Mouse (Mus musculus) heart, postnatal 10 days (tissue): Measurements from ENCODE around the gene Ttc21a. TPM values are rescaled to one million over a fixed set of nuclear protein-coding genes. Genes with fewer than 3 reads are reported as not detected.

Experiments
- DNase-seq, 2 experiments: peaks; one replicate each; pipeline ENCODE4 v3.0.0; 2021
- intact Hi-C: fragments of 180-260 bp; cut with DNase I; formaldehyde crosslinking; loops from one replicate; pipeline ENCODE4 v1.15.1; 2025
- total RNA-seq, 2 experiments: library from RNA; stranded (reverse); gene quantifications; 2 replicates each; pipeline ENCODE4 v1.2.3; 2021

Gene Ttc21a
- not detected for total RNA-seq

DNA sequence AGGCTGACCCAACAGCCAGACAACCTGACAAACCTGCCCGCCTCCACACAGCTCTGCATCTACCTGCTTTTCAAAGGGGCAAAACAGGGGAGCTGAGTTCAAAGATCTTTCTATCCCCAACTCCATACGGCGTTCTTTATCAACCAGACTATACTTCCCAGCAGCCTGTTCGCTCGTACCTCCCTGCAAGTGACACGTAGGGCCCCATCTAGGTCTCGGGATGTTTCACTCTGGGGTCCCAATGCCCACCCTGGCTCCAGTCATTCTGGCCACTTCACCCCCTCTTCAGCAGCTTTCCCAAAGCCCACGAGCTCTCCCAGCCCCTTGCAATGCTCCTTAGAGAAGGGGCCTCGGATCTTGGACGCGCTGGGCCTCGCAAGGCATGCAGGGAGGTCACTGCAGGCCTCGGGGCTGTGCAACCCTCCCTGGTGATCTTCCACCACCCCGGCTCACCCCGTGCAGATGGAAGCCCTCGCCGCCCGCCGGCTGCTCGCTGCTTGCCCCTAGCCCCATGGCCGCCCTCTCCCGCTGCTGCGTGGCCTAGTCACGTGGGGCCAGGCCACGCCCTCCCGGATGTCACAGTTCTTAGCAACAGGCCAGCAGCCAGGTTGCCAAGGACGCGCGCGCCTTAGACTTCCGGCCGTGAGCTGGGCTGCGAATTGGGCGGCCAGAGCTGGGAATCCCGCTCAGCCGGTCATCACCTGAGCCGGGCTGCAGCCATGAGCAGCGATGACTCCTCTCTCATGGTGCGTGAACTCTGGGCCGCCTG is at the start of gene Ttc21a, which contains the start of gene Gorasp1:
TSS of gene Ttc21a (plus strand) at position 602 of the 769 bp plus-strand sequence.
TSS of gene Gorasp1 (minus strand) at position 561 of the 769 bp plus-strand sequence.
- peak; percentile 96 to 98 for DNase-seq
- intact Hi-C loops = loop anchor here (2.0 kb wide), 1 partner anchor 74 kb away; no protein-coding TSS in a partner anchor

DNA sequence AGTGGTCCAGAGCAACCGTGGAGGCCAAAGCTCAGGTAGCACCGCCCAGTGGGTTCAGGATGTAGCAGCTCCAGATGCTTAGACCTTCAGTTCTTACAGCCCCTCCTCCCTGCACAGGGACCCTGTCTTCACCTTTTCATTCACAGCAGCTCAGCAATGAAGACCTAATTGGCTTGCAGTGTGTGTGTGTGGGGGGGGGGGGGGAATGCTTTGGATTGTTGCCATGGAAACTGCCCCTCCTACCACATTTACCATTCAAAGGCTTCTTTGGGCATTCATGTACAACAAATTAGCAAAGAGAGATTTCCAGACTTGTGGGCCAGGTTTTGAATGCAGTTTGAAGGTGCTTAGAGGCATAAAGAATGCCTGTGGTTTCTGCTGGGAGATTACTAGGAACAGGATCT is 48.6 kb upstream of the Ttc21a start:
- intact Hi-C loops = no loop called here
- no peak for DNase-seq

DNA sequence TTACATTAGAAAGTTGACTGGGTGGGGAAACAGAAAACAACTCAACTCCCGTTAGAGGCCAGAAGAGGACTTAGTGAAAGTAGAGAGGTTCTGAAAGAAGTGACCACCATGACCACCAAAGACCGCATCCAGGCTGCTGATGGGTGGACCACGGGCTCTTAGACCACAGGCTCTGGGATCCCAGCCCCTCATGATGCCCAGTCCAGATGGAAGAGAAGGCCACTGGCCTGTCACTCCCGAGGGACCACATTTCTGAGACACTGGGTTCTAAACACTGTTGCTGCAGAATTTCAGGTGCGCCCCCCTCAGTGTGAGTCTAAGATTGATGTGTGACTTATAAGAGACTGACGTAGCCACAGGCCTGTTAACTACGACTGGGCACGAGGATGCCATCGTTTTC is 48.0 kb upstream of the Ttc21a start:
- intact Hi-C loops = no loop called here
- no peak for DNase-seq

DNA sequence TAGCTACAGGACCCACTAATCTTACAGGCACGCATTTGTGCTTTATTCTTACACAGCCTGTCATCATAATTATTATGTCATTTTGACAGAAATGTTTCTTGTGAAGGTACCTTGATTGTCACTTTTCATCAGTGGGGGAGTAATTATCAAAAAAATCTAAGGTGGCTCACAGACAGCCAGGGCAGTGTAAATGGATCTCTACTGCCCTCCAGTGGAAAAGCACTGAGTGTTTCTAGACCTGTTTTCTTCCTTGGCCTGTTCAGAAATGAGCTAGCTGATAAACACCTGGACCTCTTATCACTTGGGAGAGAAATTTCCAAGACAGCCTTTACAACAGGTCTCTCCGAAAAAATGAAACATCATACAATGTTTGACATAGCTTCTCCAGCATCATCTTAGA is 46.7 kb upstream of the Ttc21a start:
- peak; percentile 18 to 49 for DNase-seq
- intact Hi-C loops = loop anchor here (10.0 kb wide), 3 partner anchors 96 to 426 kb away; no protein-coding TSS in a partner anchor

DNA sequence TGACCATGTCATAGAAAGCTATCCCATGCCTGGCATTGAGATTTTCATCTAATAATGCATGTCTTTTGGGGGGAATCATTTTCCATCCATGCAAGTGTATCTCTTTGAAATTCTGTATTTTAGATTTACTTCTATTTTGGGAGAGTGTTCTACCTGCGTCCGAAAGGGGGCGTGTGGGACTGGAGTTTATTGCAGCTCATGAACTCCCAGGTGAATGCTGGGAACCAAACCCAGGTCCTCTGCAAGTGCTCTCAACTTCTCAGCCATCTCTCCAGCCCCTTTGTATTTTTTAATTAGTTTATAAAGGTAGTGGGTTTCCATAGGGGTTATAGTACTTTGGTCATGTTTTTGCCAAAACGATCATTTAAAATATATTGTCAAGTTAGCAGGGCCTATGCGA is 43.5 kb upstream of the Ttc21a start:
- intact Hi-C loops = loop anchor here (10.0 kb wide), 3 partner anchors 99 to 429 kb away; no protein-coding TSS in a partner anchor
- DNase-seq = no peak

DNA sequence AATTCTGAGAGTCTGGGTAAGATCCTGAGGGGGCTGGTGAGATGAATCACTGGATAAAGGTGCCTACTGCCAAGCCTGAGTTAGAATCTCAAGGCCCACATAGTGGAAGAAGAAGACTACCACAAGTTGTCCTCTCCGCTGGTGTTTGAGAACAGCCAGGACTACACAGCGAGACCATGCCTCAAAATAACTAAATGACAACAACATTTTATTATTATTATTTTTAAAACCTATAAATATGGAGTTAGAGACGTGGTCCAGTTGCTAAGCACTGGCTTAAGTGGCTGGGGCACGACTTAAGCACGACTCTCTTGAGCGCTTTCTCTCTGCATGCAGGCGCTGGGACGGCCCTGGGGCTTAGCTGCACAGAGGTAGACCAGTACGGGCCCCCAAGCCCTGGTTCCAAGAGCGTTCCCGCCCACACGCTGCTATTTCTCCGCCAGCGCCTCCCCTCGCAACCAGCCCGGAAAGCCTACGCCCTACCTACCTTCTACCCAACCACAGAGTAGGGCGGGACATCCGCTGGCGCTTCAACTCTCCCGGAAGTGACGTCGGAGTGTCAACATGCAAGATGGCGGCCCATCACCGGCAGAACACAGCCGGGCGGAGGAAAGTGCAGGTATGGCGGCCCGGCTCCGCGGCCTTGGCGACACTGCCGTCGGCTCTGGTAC is 42.9 kb upstream of the Ttc21a start, which contains the start of gene Wdr48:
TSS of gene Wdr48 (plus strand) at position 540 of the 671 bp plus-strand sequence.
- peak; percentile 98 to 99 for DNase-seq
- intact Hi-C loops = loop anchor here (10.0 kb wide), 3 partner anchors 100 to 430 kb away; no protein-coding TSS in a partner anchor

DNA sequence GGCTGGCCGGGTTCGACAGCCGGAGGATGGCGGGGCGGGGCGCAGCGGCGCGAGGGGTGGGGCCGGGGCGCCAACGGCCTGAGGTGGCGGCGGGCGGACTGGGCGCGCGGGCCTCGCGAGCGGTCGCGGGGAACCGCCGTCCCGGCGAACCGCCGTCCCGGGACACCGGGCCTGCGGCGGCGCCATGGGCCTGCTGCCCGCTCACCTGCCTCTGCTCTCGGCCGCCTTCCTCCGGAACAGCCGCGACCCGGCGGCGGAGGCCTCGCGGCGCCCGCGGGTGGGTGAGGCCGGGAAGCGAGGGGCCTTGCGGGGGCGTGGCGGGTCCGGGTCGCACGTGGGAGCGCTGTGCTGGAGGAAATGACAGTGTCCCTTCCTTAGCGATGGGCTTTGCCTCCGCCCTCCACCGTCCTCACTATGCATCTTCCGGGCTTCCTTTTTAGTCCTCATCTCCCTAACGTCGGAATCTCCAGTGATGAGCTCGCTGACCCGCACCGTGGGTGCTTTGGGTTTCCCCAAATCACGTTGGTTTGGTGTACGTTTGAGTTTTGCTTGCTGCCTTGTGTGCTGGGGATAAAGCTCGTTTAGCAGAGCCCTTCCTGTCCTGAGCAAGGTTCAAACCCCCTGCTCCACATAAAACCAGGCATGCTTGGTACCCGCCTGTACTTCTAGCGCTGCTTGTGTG is 42.2 kb upstream of the Ttc21a start:
- intact Hi-C loops = loop anchor here (10.0 kb wide), 3 partner anchors 100 to 430 kb away; no protein-coding TSS in a partner anchor

DNA sequence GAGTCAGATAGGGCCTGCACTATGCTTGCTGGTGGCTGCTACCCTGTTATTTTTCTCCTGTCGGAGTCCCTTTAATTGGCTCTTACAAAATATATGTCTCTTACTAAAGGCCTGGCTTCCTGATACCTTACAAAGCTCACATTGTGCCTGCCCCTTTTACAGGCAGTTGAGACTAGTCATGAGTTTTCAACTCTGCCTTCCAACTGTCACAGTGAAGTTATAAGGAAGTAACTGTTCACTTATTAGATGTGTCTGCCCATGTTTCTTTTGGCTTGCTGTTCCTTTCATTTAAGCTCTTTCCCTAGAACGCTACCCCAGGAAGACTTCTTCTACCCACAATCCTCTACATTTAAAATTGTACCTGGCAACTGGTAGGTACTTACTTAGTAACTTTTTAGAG is 38.0 kb upstream of the Ttc21a start:
- intact Hi-C loops = loop anchor here (10.0 kb wide), 3 partner anchors 105 to 435 kb away; no protein-coding TSS in a partner anchor
- no peak for DNase-seq

More for the DNA sequence above, 42.2 kb upstream of the Ttc21a start:
- DNase-seq = peak in 1 of 2 experiments; percentile 54

DNA sequence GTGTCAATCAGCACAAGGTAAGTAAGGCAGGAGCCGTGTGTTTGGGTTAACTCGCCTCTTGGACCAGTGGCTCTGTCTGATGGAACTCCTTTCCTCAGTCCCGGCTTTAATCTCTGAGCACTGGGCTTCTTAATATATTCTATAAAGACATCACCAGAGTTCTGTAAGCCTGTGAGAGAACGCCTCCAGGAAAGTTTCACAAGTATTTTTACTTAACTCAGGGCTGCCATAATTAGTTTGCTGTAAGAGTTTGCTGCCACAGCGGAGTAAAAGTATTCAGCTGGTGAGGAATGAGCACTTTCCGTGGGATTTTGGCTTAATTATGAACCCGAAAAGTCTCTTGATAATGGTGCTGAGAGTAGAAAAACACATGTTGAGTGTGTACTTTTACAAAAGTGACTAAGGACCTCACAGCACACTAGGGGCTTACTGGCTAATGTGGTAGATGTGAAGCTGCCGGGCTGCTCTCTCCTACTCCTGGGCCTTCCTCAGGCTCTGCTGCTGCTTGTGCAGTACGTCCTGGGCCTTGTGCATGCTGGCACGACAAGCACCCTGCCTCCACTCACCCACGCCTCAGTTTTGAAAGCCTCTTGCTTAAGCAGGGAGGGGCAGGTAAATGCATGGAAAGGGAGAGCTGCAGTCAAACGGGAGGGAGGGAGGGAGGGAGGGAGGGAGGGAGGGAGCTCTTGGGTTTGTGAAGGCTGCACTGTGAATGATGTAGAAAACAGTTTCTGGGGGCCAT is 34.8 kb upstream of the Ttc21a start:
- intact Hi-C loops = no loop called here

DNA sequence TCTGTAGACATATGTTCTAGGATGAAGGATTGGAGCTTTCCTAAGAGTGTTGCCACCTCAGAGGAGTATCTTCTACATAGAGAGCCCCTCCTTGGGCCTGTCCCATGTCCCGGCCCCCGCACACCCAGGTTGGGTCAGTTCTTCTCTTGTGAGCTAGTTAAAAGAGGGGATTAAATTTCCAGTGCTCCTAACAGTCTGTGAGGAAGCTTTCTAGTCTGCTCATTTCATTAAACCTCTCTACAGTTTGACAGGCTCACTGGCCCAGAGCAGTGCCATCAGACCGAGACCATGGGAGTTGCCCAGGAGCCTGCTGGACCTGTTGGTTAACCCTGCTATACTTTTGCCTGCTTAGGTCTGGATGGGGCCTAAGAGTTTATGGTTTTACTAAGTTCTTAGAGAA is 28.7 kb upstream of the Ttc21a start:
- DNase-seq = no peak
- intact Hi-C loops = no loop called here

More for the DNA sequence above, 34.8 kb upstream of the Ttc21a start:
- no peak for DNase-seq

DNA sequence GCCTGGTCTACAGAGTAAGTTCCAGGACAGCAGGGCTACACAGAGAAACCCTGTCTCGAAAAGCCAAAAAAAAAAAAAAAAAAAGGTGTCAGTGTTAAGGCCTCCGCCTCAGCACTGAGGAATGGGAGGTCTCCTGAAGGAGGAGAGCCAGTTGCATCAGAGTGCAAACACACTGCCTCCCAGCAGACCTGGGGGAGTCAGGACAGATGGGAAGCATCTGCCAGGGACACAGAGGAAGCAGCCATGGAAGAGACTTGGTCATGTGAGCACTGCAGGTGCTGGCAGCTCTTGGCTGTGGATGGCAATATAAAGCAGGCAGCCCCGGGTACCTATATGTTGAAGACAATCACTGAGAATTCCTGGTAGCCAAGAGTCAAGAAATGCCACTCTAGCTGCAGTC is 27.5 kb upstream of the Ttc21a start:
- intact Hi-C loops = no loop called here
- DNase-seq = no peak

DNA sequence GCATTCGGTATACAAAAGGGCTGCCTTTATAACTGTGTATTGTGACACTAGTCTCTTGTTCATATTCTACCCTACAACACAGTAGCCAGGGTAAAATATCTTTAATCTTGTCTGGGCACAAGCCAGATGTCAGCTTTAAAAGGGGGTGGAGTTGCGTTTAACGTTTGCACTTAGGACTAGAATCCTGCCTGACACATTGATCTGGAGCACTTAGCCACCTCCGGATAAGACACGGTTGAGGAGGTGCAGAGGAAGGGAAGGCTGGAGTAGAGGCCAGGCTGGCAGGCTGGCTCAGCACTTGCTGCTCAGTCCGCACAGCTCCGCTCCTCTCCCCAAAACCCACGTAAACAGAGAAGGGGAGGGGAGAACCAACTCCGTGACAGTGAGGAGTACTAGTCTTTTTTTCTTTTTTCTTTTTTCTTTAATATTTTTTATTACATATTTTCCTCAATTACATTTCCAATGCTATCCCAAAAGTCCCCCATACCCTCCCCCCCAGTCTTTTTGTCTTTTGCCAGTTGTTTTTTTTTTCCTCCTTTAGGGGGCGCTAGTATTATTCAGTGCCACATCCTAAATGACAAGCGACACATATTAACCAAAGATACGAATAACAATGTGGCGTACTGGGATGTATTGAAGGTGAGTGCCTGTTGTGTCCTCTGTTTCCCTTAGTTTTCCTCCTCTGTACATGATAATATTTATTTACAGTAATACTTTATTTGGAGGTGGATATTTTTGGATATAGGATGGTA is 24.1 kb upstream of the Ttc21a start:
- DNase-seq = no peak
- intact Hi-C loops = loop anchor here (2.0 kb wide), 1 partner anchor 186 kb away; no protein-coding TSS in a partner anchor

DNA sequence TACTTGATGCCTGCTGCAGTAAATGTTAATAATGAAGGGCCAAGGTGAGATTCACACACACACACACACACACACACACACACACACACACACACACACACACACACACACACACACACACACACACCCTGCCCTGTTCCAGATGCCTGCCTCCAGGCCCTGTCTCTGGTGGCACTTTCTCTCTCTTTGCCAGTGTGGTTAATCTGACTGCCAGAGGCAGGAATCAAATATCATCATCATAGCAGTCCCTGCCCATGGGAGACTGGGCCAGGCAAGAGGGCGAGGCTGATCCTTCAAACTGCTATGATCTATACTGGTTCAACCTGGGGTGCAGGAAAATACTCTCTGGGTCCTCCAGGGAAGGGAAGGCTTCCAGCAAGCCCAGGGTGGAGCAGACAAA is 17.5 kb upstream of the Ttc21a start:
- DNase-seq = no peak
- intact Hi-C loops = no loop called here

DNA sequence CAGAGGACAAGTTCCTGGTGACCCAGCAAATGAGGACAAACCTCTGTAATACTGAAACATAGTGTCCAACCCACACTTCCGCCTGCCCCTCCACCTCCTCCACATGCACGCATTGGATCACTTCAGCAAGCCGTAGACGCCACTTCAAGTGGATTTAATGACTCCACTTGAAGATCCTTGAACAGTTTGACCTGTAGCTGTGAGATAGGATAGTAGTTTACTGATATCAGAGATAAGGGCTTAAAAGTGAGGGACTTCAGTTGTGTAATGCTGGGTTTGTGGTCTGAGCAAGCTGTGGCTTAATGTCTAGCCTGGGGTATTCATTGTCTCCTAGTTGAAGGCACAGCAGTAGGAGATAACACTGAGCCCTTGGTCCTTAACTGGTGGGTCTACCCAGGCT is 13.9 kb upstream of the Ttc21a start:
- no peak for DNase-seq
- intact Hi-C loops = no loop called here

DNA sequence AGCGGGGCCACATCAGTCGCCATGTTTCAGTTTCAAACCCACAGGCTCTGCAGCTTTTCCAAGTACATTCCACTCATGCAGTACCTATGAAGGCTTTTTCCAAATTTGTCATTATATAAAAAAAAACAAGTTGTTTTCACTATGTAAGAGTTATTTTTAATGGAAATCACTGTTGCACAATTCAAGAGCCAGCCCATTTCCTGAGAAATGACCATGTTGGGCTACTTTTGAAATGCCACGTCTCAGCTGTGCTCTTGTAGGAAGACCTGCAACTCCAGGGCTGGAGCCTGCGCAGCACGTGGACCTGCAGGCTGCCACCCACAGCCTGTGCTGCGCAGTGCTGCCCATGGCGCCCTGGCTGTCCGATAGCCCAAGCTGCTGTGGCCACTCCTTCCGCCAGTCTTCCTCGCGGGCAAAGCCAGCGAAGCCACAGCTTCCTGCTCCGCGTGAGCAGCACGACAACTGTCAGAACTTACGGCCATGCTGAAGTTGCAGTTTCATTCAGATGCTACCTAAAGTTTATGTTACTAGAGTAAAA is 12.2 kb upstream of the Ttc21a start:
- intact Hi-C loops = no loop called here
- no peak for DNase-seq

DNA sequence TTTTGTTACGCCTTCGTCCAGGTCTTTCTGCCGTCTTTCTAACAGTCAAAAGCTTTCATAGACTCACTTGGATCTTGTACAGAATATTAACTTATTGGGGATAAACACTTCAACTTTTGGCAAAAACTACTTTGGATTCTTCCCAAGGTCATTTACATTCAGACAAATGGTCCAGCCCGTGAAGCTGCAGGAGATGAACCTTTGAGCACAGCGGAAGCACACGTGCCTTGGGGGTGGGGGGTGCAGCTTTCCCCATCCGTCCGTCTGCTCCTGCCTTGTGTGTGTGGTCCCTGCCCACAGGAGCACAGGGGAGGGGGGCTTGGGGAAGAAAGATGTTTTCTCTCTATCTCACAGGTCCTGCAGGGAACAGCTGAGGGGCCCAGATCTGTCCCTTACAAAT is 11.7 kb upstream of the Ttc21a start:
- no peak for DNase-seq
- intact Hi-C loops = no loop called here

DNA sequence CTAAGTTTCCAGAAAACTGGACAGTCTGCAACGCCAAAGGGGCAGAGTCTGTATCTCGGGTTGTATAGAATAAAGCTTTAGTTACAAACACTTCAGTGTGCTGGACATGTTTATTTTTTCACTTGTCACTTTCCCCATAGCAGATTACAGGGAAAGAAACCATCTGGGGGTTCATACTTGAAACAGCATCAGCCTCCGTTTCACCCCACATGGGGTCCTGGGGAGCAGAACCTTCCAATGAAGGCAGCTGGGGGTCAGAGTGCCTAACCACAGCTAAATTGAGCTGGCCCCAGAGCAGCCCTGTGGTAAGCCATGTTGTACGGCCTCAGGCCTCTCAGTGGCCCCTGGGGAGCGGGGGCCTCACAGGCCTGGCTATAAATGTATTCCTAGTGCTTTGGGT is 10.9 kb upstream of the Ttc21a start:
- intact Hi-C loops = no loop called here
- DNase-seq = no peak

DNA sequence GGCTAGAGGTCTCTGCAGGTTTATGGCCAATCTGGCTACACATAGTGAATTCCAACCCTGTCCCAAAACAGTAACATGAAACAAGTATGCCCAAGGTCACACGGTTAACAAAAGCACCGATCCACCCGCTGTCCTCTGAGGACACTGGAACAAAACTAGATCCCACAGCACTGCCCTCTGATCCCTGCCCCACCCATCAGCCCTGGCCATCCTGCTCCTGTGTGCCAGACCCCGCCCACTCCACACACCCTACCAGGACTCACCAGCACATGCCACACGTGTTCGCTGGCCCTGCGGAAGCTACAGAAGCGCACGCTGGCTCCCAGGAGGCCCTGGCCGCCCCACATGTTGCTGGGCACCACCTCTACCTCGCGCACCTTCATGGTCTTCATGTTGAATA is 5.0 kb upstream of the Ttc21a start:
- intact Hi-C loops = no loop called here
- DNase-seq = peak in 1 of 2 experiments; percentile 18

DNA sequence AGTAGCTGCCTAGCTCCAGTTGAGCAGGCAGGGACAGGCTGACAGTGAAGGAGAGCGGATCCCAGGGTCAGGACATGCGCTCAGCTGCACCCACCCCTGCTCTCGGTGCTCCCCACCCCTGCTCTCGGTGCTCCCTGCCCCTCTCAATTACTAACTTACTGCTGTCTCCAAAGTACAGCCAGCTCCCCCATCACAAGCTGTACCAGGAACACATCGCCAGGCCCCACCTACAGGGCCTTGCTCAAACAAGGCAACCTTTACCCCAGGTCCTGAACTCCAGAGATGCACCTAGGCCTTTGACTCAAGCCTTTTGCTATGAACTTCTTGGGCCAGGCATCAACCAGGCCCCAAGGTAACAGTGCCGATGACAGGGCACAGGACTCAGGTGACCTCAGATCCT is 3.7 kb upstream of the Ttc21a start:
- intact Hi-C loops = no loop called here
- no peak for DNase-seq
